Mouse (Mus musculus) hindbrain, embryonic 11.5 days (tissue): ENCODE data around the gene Dppa5a. TPM values are rescaled to one million over a fixed set of nuclear protein-coding genes. Genes with fewer than 3 reads are reported as not detected.

ENCODE experiments used
- ATAC-seq: fragments of 200-750 bp; cut with Nextera tagmentation; 2 replicates; pipeline ENCODE4 v1.8.0; 2017; ENCODE audit warnings: mild to moderate bottlenecking, moderate TSS enrichment, moderate library complexity; ENCODE audit not compliant: low FRiP score
- DNase-seq: peaks from one replicate; pipeline ENCODE4 v3.0.0-alpha.2; 2015; ENCODE audit warnings: low spot score
- H3K27ac ChIP-seq: fragments of 300-500 bp; sonication (generic); 2 replicates; pipeline ENCODE4 v1.5.1; 2014; ENCODE audit warnings: mild to moderate bottlenecking, low read depth, low read length
- H3K27me3 ChIP-seq: fragments of 300-500 bp; sonication (generic); 2 replicates; pipeline ENCODE4 v1.6.1; 2014; ENCODE audit warnings: mild to moderate bottlenecking, low read length, moderate library complexity, mixed read lengths; ENCODE audit not compliant: control insufficient read depth, insufficient read depth
- H3K36me3 ChIP-seq: fragments of 300-500 bp; sonication (generic); 2 replicates; pipeline ENCODE4 v1.6.1; 2014; ENCODE audit warnings: mild to moderate bottlenecking, low read length, moderate library complexity, mixed read lengths; ENCODE audit not compliant: control insufficient read depth, insufficient read depth
- H3K4me1 ChIP-seq: fragments of 300-500 bp; sonication (generic); replicated peaks from 2 replicates; pipeline ENCODE4 v1.6.1; 2014; ENCODE audit warnings: low read length, mixed read lengths; ENCODE audit not compliant: control insufficient read depth, insufficient read depth
- H3K4me2 ChIP-seq: fragments of 300-500 bp; sonication (generic); replicated peaks from 2 replicates; pipeline ENCODE4 v1.6.1; 2014; ENCODE audit warnings: mild to moderate bottlenecking, low read depth, low read length
- H3K4me3 ChIP-seq: fragments of 300-500 bp; sonication (generic); 2 replicates; pipeline ENCODE4 v1.5.1; 2014; ENCODE audit warnings: low read depth, low read length
- H3K9ac ChIP-seq: fragments of 300-500 bp; sonication (generic); 2 replicates; pipeline ENCODE4 v1.6.1; 2014; ENCODE audit warnings: low read depth, low read length
- H3K9me3 ChIP-seq: fragments of 300-500 bp; sonication (generic); 2 replicates; pipeline ENCODE4 v1.6.1; 2016; ENCODE audit warnings: low read length; ENCODE audit not compliant: control insufficient read depth
- WGBS: fragments of 180-500 bp; shearing (Covaris S2); extraction: QIAGEN DNeasy Blood & Tissue Kit; methylation state at CpG from one replicate; pipeline ENCODE4 v1.1.7; 2014; 5-methylcytosine and 5-hydroxymethylcytosine counted together
- polyA plus RNA-seq: library from polyadenylated mRNA; unstranded; fragments of >200 nt; fragmentation: Nextera tagmentation; extraction: Ambion mirVana; gene quantifications from 2 replicates; pipeline ENCODE4 v1.2.1, GENCODE M21; 2014

Dppa5a gene
- polyA plus RNA-seq, 1 experiment from 2014 or later = 0.79 TPM

GRCm38 (mm10) chr9:78386947-78387346 lies 19.0 kb upstream of the Dppa5a start:
- Histone ChIP-seq H3K4me2 (no peak overlapping the region), H3K4me3 (no peak overlapping the region), H3K9me3 (no peaks in the 10 kb centered on the region), H3K27ac (no peak overlapping the region), H3K9ac (no peak overlapping the region), H3K27me3 (no peaks in the 10 kb centered on the region), H3K36me3 (no peaks in the 10 kb centered on the region), H3K4me1 (no peaks in the 10 kb centered on the region)
- DNase-seq (no peak), ATAC-seq (no peak)
- 88% methylated on average over 7 of the region's 7 CpGs for WGBS

- Histone ChIP-seq H3K9me3 (no peaks in the 10 kb centered on the region), H3K4me1 (no peaks in the 10 kb centered on the region), H3K4me2 (no peak overlapping the region), H3K27ac (no peak overlapping the region), H3K4me3 (no peak overlapping the region), H3K36me3 (no peaks in the 10 kb centered on the region), H3K9ac (no peak overlapping the region), H3K27me3 (no peaks in the 10 kb centered on the region)
- WGBS = 45% methylated on average over 3 of the region's 3 CpGs
- DNase-seq (peak; percentile 20), ATAC-seq (no peak)
Measured at GRCm38 (mm10) chr9:78385893-78386292, 17.9 kb upstream of the Dppa5a start.

GRCm38 (mm10) chr9:78378113-78378785 lies 10.3 kb upstream of the Dppa5a start, which contains the start of gene Ooep:
Ooep (minus strand) TSS chr9:78378725.
- DNase-seq (peak; percentile 58), ATAC-seq (peak; percentile 86)
- Histone ChIP-seq H3K36me3 (no peaks in the 10 kb centered on the region), H3K4me1 (no peaks in the 10 kb centered on the region), H3K27ac (no peak within 1 kb of the TSS), H3K4me3 (peak within 1 kb of the TSS; percentile 20), H3K27me3 (no peaks in the 10 kb centered on the region), H3K9ac (peak within 1 kb of the TSS; percentile 0; the same call in 1 of the 2 replicates), H3K9me3 (no peaks in the 10 kb centered on the region), H3K4me2 (peak within 1 kb of the TSS; percentile 55)
- 8% methylated on average over 16 of the region's 23 CpGs for WGBS

- Histone ChIP-seq H3K4me2 (peak overlapping the region; percentile 55; the same call in 1 of the 2 replicates), H3K4me3 (no peak overlapping the region), H3K9ac (no peak overlapping the region), H3K9me3 (no peaks in the 10 kb centered on the region), H3K36me3 (no peaks in the 10 kb centered on the region), H3K4me1 (no peaks in the 10 kb centered on the region), H3K27me3 (no peaks in the 10 kb centered on the region), H3K27ac (no peak overlapping the region)
- DNase-seq (no peak), ATAC-seq (no peak)
- 33% methylated on average over 8 of the region's 8 CpGs for WGBS
Measured at GRCm38 (mm10) chr9:78377546-78377945, 9.6 kb upstream of the Dppa5a start.

GRCm38 (mm10) chr9:78375486-78375885 lies 7.5 kb upstream of the Dppa5a start:
- Histone ChIP-seq H3K4me2 (no peak overlapping the region), H3K9ac (no peak overlapping the region), H3K4me1 (no peaks in the 10 kb centered on the region), H3K27me3 (no peaks in the 10 kb centered on the region), H3K9me3 (no peaks in the 10 kb centered on the region), H3K27ac (no peak overlapping the region), H3K4me3 (no peak overlapping the region), H3K36me3 (no peaks in the 10 kb centered on the region)
- 79% methylated on average over 4 of the region's 4 CpGs for WGBS
- DNase-seq = no peak
- ATAC-seq = no peak

- ATAC-seq (no peak), DNase-seq (no peak)
- H3K27me3 ChIP-seq = no peaks in the 10 kb centered on the region
- H3K4me3 ChIP-seq = no peak overlapping the region
- H3K4me1 ChIP-seq = no peaks in the 10 kb centered on the region
- H3K36me3 ChIP-seq = no peaks in the 10 kb centered on the region
- H3K4me2 ChIP-seq = no peak overlapping the region
- 68% methylated on average over 1 of the region's 1 CpGs for whole genome bisulfite sequencing
- H3K9ac ChIP-seq = no peak overlapping the region
- no peaks in the 10 kb centered on the region for H3K9me3 ChIP-seq
- no peak overlapping the region for H3K27ac ChIP-seq
Measured at GRCm38 (mm10) chr9:78374885-78375389, 7.0 kb upstream of the Dppa5a start.

GRCm38 (mm10) chr9:78374397-78374796 lies 6.4 kb upstream of the Dppa5a start:
- DNase-seq (no peak), ATAC-seq (no peak)
- whole genome bisulfite sequencing = 65% methylated on average over 5 of the region's 5 CpGs
- no peaks in the 10 kb centered on the region for H3K27me3 ChIP-seq
- H3K4me1 ChIP-seq = no peaks in the 10 kb centered on the region
- H3K36me3 ChIP-seq = no peaks in the 10 kb centered on the region
- no peak overlapping the region for H3K4me2 ChIP-seq
- H3K9ac ChIP-seq = no peak overlapping the region
- no peak overlapping the region for H3K4me3 ChIP-seq
- no peak overlapping the region for H3K27ac ChIP-seq
- H3K9me3 ChIP-seq = no peaks in the 10 kb centered on the region

GRCm38 (mm10) chr9:78372827-78373504 lies 5.0 kb upstream of the Dppa5a start:
- Histone ChIP-seq H3K4me2 (no peak overlapping the region), H3K4me3 (no peak overlapping the region), H3K9ac (no peak overlapping the region), H3K4me1 (no peaks in the 10 kb centered on the region), H3K27ac (no peak overlapping the region), H3K9me3 (no peaks in the 10 kb centered on the region), H3K27me3 (no peaks in the 10 kb centered on the region), H3K36me3 (no peaks in the 10 kb centered on the region)
- 82% methylated on average over 10 of the region's 10 CpGs for WGBS
- DNase-seq = no peak
- ATAC-seq = no peak

GRCm38 (mm10) chr9:78371441-78371840 lies 3.5 kb upstream of the Dppa5a start:
- ATAC-seq (no peak), DNase-seq (no peak)
- Histone ChIP-seq H3K4me3 (no peak overlapping the region), H3K9me3 (no peaks in the 10 kb centered on the region), H3K27me3 (no peaks in the 10 kb centered on the region), H3K4me1 (no peaks in the 10 kb centered on the region), H3K4me2 (no peak overlapping the region), H3K9ac (no peak overlapping the region), H3K36me3 (no peaks in the 10 kb centered on the region), H3K27ac (no peak overlapping the region)
- whole genome bisulfite sequencing = 96% methylated on average over 3 of the region's 3 CpGs
